Mouse (Mus musculus) olfactory bulb, adult 2 months (tissue): ENCODE data around the gene Agpat3. TPM values are rescaled to one million over a fixed set of nuclear protein-coding genes. Genes with fewer than 3 reads are reported as not detected.

Source experiments
- H3K27ac ChIP-seq: fragments of 200-500 bp; 2 replicates; pipeline ENCODE4 v1.5.1; 2012; ENCODE audit warnings: low read depth, low read length; ENCODE audit not compliant: insufficient read depth
- H3K4me1 ChIP-seq: fragments of 200-500 bp; 2 replicates; pipeline ENCODE4 v1.6.1; 2012; ENCODE audit warnings: low read length; ENCODE audit not compliant: control insufficient read depth, insufficient read depth
- H3K4me3 ChIP-seq: fragments of 200-500 bp; 2 replicates; pipeline ENCODE4 v1.5.1; 2012; ENCODE audit warnings: mild to moderate bottlenecking, low read depth, low read length, moderate library complexity; ENCODE audit not compliant: insufficient read depth
- CTCF ChIP-seq: fragments of 200-500 bp; IDR thresholded peaks from 2 replicates; pipeline ENCODE4 v1.5.1; 2012; ENCODE audit warnings: low read depth, mild to moderate bottlenecking, low read length, moderate library complexity; ENCODE audit not compliant: insufficient read depth
- POLR2A ChIP-seq: fragments of 200-500 bp; IDR thresholded peaks from 2 replicates; pipeline ENCODE4 v1.6.1; 2012; ENCODE audit warnings: mild to moderate bottlenecking, low read depth, low read length, moderate library complexity; ENCODE audit not compliant: insufficient read depth
- WGBS: fragments of 180-500 bp; shearing (Covaris S2); methylation state at CpG from one replicate; pipeline ENCODE4 v1.1.7; 2018; 5-methylcytosine and 5-hydroxymethylcytosine counted together
- polyA plus RNA-seq: library from polyadenylated mRNA; stranded (reverse); fragments of >200 nt; gene quantifications from 2 replicates; pipeline ENCODE4 v1.2.4, GENCODE M21; 2012; ENCODE audit warnings: low replicate concordance; ENCODE audit not compliant: missing spikeins, insufficient read depth, insufficient read length

Agpat3 gene
- 102 TPM in 1 of 2 replicates, not detected in the other for polyA plus RNA-seq

- H3K4me1 ChIP-seq, result peaks cover 30% of the 10 kb centered on the region
- 0 out of 2 replicates have a peak, but pooled peaks have one; percentile 42 for TF ChIP-seq POLR2A
- no peak for TF ChIP-seq CTCF
- peak within 1 kb of the TSS; percentile 84 for H3K27ac ChIP-seq
- H3K4me3 ChIP-seq, result peak within 1 kb of the TSS; percentile 71
- 6% methylated on average over 113 of the region's 113 CpGs for WGBS
Observed at GRCm38 (mm10) chr10:78351887-78352665, at the start of gene Agpat3. Gene Agpat3 (minus strand): TSS chr10:78352489.

GRCm38 (mm10) chr10:78401127-78401526 lies 48.8 kb upstream of the Agpat3 start:
- TF ChIP-seq CTCF (no peak), POLR2A (no peak)
- peaks cover 18% of the 10 kb centered on the region for H3K4me1 ChIP-seq
- no peak overlapping the region for H3K27ac ChIP-seq
- WGBS, result 91% methylated on average over 2 of the region's 2 CpGs
- no peak overlapping the region for H3K4me3 ChIP-seq

GRCm38 (mm10) chr10:78399090-78399657 lies 46.9 kb upstream of the Agpat3 start:
- WGBS, result 41% methylated on average over 17 of the region's 17 CpGs
- no peak for TF ChIP-seq CTCF
- no peak for TF ChIP-seq POLR2A
- Histone ChIP-seq H3K4me3 (no peak overlapping the region), H3K27ac (peak overlapping the region; percentile 52), H3K4me1 (peaks cover 35% of the 10 kb centered on the region)

GRCm38 (mm10) chr10:78396625-78396885 lies 44.3 kb upstream of the Agpat3 start:
- 45% methylated on average over 4 of the region's 4 CpGs for WGBS
- Histone ChIP-seq H3K4me1 (peaks cover 44% of the 10 kb centered on the region), H3K27ac (peak overlapping the region; percentile 84), H3K4me3 (peak overlapping the region; percentile 18)
- TF ChIP-seq CTCF, result no peak
- TF ChIP-seq POLR2A, result no peak

- TF ChIP-seq POLR2A (0 out of 2 replicates have a peak, but pooled peaks have one; percentile 19), CTCF (peak; percentile 94)
- 1% methylated on average over 17 of the region's 17 CpGs for WGBS
- Histone ChIP-seq H3K4me3 (peak overlapping the region; percentile 18), H3K27ac (peak overlapping the region; percentile 84), H3K4me1 (peaks cover 46% of the 10 kb centered on the region)
Observed at GRCm38 (mm10) chr10:78395819-78396624, 43.7 kb upstream of the Agpat3 start.

- no peak; the same call in 1 of the 2 replicates for TF ChIP-seq CTCF
- no peak for TF ChIP-seq POLR2A
- Histone ChIP-seq H3K4me1 (peaks cover 50% of the 10 kb centered on the region), H3K4me3 (no peak overlapping the region), H3K27ac (peak overlapping the region; percentile 49)
- WGBS, result 51% methylated on average over 3 of the region's 3 CpGs
Observed at GRCm38 (mm10) chr10:78395377-78395776, 43.1 kb upstream of the Agpat3 start.

- WGBS, result 5% methylated on average over 18 of the region's 18 CpGs
- H3K27ac ChIP-seq, result no peak overlapping the region
Observed at GRCm38 (mm10) chr10:78392072-78392471, 39.8 kb upstream of the Agpat3 start.

GRCm38 (mm10) chr10:78390982-78391470 lies 38.7 kb upstream of the Agpat3 start:
- no peak overlapping the region; the same call in 1 of the 2 replicates for H3K27ac ChIP-seq
- 58% methylated on average over 4 of the region's 4 CpGs for WGBS
- no peak for TF ChIP-seq CTCF
- no peak for TF ChIP-seq POLR2A
- no peak overlapping the region for H3K4me3 ChIP-seq
- peaks cover 54% of the 10 kb centered on the region for H3K4me1 ChIP-seq

More at GRCm38 (mm10) chr10:78392072-78392471, 39.8 kb upstream of the Agpat3 start:
- TF ChIP-seq CTCF (peak; percentile 87), POLR2A (no peak)
- Histone ChIP-seq H3K4me3 (no peak overlapping the region), H3K4me1 (peaks cover 60% of the 10 kb centered on the region)
